Mouse (Mus musculus): Measurements from ENCODE around the gene Exoc3l2. TPM values are rescaled to one million over a fixed set of nuclear protein-coding genes. Genes with fewer than 3 reads are reported as not detected.

Gene Exoc3l2
- 0.94 and 1.3 TPM in 2 replicates for polyA plus RNA-seq (2015; fragmentation: Nextera tagmentation; extraction: Ambion mirVana)

GRCm38 (mm10) chr7:19462884-19463381 lies at the start of gene Exoc3l2:
Gene Exoc3l2, plus strand, starts transcription at chr7:19463331.
- Histone ChIP-seq H3K27ac (no peak within 1 kb of the TSS), H3K9me3 (no peaks in the 10 kb centered on the region), H3K4me3 (replicated peaks) (0 out of 2 replicates have a peak within 1 kb of the TSS, but pooled peaks have one; percentile 1), H3K9ac (no peak within 1 kb of the TSS), H3K27me3 (replicated peaks) (peaks cover 16% of the 10 kb centered on the region), H3K36me3 (no peaks in the 10 kb centered on the region), H3K4me2 (peak within 1 kb of the TSS; percentile 3; the same call in 1 of the 2 replicates), H3K4me1 (peaks cover 9% of the 10 kb centered on the region)
- 47% methylated on average over 6 of the region's 6 CpGs for WGBS
- ATAC-seq (ENCODE audit: insufficient read depth, low FRiP score, low read depth), result no peak

DNA sequence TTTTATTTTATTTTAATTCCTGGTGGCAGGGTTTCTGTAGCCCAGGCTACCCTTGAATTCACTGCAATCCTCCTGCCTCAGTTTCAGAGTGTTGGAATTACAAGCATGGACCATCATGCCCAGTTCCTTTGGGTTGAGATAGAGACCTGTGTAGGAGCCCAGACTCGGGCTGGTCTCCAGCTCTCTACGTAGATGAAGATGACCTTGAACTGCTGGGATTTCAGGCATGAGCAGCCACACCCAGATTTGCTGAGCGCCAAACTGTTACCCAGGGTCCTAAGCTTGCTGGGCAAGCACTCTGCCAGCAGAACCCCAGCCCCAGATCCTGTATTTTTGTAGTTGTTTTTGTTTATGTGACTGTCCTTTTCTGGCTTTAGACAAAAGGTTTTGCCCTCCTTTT lies 49.6 kb upstream of the Exoc3l2 start:
- Histone ChIP-seq H3K36me3 (no peaks in the 10 kb centered on the region), H3K27me3 (replicated peaks) (peaks cover 4% of the 10 kb centered on the region; the same call in 1 of the 2 replicates), H3K4me3 (replicated peaks) (no peak overlapping the region), H3K9me3 (no peaks in the 10 kb centered on the region), H3K4me1 (0 out of 2 replicates have a peak, but pooled peaks cover 2% of the 10 kb centered on the region), H3K4me2 (no peak overlapping the region), H3K9ac (no peak overlapping the region), H3K27ac (no peak overlapping the region)
- no peak for ATAC-seq (ENCODE audit: insufficient read depth, low FRiP score, low read depth)
- 85% methylated on average over 3 of the region's 3 CpGs for WGBS

DNA sequence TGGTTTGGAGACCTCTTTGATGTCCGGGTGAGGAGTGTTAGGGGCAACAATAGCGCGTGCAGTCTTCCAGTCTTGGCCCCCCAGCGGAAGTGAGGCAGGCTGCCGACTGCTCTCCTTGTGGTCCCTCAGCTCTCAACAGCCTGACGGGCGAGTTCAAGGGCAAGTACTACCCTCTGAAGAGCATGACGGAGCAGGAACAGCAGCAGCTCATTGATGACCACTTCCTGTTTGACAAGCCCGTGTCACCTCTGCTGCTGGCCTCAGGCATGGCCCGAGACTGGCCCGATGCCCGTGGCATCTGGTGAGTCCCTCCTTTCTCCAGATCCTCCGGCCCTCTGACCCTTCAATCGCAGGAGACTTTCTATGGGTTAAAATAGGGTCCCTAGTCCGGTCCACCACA lies 46.5 kb upstream of the Exoc3l2 start:
- Histone ChIP-seq H3K4me2 (no peak overlapping the region), H3K36me3 (no peaks in the 10 kb centered on the region), H3K27me3 (replicated peaks) (peaks cover 23% of the 10 kb centered on the region), H3K4me3 (replicated peaks) (no peak overlapping the region), H3K9ac (no peak overlapping the region), H3K27ac (no peak overlapping the region), H3K4me1 (no peaks in the 10 kb centered on the region), H3K9me3 (no peaks in the 10 kb centered on the region)
- ATAC-seq (ENCODE audit: insufficient read depth, low FRiP score, low read depth), result no peak
- 70% methylated on average over 15 of the region's 15 CpGs for WGBS

DNA sequence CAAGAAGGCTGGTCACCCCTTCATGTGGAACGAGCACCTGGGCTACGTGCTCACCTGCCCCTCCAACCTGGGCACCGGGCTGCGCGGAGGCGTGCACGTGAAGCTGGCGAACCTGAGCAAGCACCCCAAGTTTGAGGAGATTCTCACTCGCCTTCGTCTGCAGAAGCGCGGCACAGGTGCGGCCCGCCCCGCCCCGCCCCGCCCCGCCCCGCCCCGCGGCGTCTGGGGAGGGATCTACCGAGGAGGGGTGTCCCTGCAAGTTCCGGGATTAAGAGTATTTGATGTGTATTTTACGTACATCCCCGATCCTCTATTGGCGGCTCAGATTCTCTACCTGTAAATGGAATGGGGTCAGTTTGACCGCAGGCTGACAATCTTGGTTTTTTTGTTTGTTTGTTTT lies 43.0 kb upstream of the Exoc3l2 start:
- Histone ChIP-seq H3K36me3 (no peaks in the 10 kb centered on the region), H3K4me3 (replicated peaks) (no peak overlapping the region; the same call in 1 of the 2 replicates), H3K27me3 (replicated peaks) (peaks cover 29% of the 10 kb centered on the region), H3K9ac (no peak overlapping the region), H3K27ac (no peak overlapping the region), H3K9me3 (no peaks in the 10 kb centered on the region), H3K4me2 (peak overlapping the region; percentile 43), H3K4me1 (no peaks in the 10 kb centered on the region)
- WGBS, result 5% methylated on average over 28 of the region's 28 CpGs
- no peak for ATAC-seq (ENCODE audit: insufficient read depth, low FRiP score, low read depth)

DNA sequence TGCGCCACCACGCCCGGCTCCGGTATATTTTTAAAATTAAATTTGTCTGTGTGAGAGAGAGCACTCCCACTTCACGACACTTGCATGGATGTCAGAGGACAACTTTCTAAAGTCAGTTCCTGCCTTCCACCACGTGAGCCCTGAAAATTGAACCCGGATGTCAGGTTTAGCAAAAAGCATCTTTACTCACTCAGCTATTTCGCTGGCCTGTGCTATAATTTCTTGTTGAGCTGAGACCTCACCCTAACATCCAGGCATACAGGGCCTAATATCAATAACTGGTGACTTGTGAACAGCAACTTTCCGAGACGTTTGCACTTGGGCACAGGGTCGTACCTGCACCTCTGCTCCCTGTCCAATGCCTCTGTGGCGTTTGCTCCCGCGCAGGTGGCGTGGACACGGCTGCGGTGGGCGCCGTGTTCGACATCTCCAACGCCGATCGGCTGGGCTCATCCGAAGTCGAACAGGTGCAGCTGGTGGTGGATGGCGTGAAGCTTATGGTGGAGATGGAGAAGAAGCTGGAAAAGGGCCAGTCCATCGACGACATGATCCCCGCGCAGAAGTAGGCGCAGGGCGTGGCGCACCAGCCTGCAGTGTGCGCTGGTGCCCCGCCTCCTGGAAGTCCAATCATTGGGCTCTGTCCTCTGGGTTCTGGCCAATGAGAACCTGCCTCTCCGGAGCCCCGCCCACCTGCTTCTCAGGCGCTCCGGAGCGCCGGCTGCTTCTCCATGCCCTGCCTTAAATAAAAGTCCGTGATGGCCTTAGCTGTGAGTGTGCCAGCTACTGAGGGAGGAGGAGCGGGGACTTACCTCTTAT lies 42.1 kb upstream of the Exoc3l2 start:
- Histone ChIP-seq H3K27me3 (replicated peaks) (peaks cover 29% of the 10 kb centered on the region), H3K9ac (no peak overlapping the region)
- 11% methylated on average over 43 of the region's 43 CpGs for WGBS

DNA sequence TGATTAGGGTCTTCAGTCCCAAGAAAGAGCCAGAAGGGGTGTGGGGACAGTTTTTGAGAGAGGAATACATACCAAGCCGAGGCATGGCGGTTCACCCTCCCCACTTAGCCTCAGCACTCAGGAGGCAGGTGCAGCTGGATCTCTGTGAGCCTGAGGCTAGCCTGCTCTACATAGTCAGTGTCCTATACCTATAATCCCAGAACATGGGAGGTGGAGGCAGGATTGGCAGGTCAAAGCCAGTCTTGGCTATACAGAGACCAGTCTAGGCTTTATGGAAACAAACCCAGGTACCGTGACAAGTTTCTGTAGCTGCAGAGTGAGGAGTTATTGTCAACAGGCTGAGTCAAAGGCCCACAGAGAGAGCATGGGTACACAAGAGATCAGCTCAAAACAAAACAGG lies 40.0 kb upstream of the Exoc3l2 start:
- H3K27ac ChIP-seq, result no peak overlapping the region

More for the DNA sequence above, 42.1 kb upstream of the Exoc3l2 start:
- Histone ChIP-seq H3K9me3 (no peaks in the 10 kb centered on the region), H3K4me1 (no peaks in the 10 kb centered on the region), H3K4me2 (peak overlapping the region; percentile 58), H3K36me3 (peaks cover 9% of the 10 kb centered on the region; the same call in 1 of the 2 replicates), H3K4me3 (replicated peaks) (peak overlapping the region; percentile 31), H3K27ac (no peak overlapping the region)
- peak; percentile 92 for ATAC-seq (ENCODE audit: insufficient read depth, low FRiP score, low read depth)

GRCm38 (mm10) chr7:19424051-19424450 lies 39.1 kb upstream of the Exoc3l2 start:
- no peaks in the 10 kb centered on the region for H3K4me1 ChIP-seq
- ATAC-seq (ENCODE audit: insufficient read depth, low FRiP score, low read depth), result no peak
- no peaks in the 10 kb centered on the region for H3K9me3 ChIP-seq

More for the DNA sequence above, 40.0 kb upstream of the Exoc3l2 start:
- H3K36me3 ChIP-seq, result peaks cover 27% of the 10 kb centered on the region
- no peak overlapping the region for H3K4me2 ChIP-seq
- no peak overlapping the region for H3K4me3 ChIP-seq (replicated peaks)
- no peak overlapping the region for H3K9ac ChIP-seq
- no peaks in the 10 kb centered on the region for H3K4me1 ChIP-seq
- H3K27me3 ChIP-seq (replicated peaks), result peaks cover 26% of the 10 kb centered on the region
- no peak for ATAC-seq (ENCODE audit: insufficient read depth, low FRiP score, low read depth)
- 89% methylated on average over 3 of the region's 3 CpGs for WGBS
- H3K9me3 ChIP-seq, result no peaks in the 10 kb centered on the region

DNA sequence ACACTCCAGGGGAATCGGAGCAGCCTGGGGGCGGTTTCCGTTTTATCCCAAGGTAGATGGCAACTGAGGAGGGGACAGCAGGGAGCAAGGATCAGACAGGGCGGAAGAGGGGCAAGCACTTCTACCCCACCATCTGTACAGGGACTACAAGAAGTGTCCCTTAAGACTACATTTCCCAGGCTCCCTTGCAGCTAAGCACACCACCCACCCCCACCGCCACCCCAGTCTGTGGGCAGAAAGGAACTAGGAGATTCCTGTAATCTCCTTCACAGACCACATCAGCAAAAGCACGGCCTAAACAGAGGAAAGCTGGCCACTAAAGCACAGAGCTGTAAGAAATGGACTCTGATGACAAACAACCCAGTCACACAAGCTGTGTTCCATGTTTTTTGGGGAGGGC lies 36.8 kb upstream of the Exoc3l2 start:
- no peak overlapping the region for H3K9ac ChIP-seq
- no peak overlapping the region for H3K4me3 ChIP-seq (replicated peaks)
- H3K4me2 ChIP-seq, result no peak overlapping the region
- peaks cover 48% of the 10 kb centered on the region for H3K36me3 ChIP-seq
- WGBS, result 73% methylated on average over 6 of the region's 6 CpGs
- H3K27me3 ChIP-seq (replicated peaks), result 0 out of 2 replicates have a peak, but pooled peaks cover 6% of the 10 kb centered on the region
- no peak for ATAC-seq (ENCODE audit: insufficient read depth, low FRiP score, low read depth)
- H3K27ac ChIP-seq, result no peak overlapping the region
- H3K9me3 ChIP-seq, result no peaks in the 10 kb centered on the region
- no peaks in the 10 kb centered on the region for H3K4me1 ChIP-seq

More at GRCm38 (mm10) chr7:19424051-19424450, 39.1 kb upstream of the Exoc3l2 start:
- Histone ChIP-seq H3K4me3 (replicated peaks) (no peak overlapping the region), H3K9ac (no peak overlapping the region), H3K27ac (no peak overlapping the region), H3K4me2 (no peak overlapping the region), H3K27me3 (replicated peaks) (peaks cover 20% of the 10 kb centered on the region), H3K36me3 (peaks cover 31% of the 10 kb centered on the region)
- 60% methylated on average over 4 of the region's 4 CpGs for WGBS

DNA sequence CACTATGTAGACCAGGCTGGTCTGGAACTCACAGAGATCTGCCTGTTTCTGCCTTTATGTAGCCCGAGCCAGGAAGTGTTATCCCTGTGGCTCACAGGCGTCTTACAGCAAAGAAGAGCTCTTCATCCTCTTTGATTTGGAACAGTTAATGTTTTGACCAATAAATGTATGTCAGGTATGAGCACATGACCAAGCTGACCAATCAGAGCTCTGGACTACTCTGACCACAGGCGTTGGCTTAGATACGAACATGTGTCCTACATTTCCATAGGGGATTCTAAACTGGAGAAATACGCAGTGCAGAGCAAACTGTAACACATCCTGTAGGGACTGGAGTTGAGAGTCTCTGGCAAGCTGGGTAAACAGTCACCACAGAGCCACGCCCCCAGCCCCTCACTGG lies 36.2 kb upstream of the Exoc3l2 start:
- no peak overlapping the region for H3K27ac ChIP-seq
- no peaks in the 10 kb centered on the region for H3K4me1 ChIP-seq
- H3K4me3 ChIP-seq (replicated peaks), result no peak overlapping the region
- H3K27me3 ChIP-seq (replicated peaks), result 0 out of 2 replicates have a peak, but pooled peaks cover 5% of the 10 kb centered on the region
- no peak for ATAC-seq (ENCODE audit: insufficient read depth, low FRiP score, low read depth)
- H3K36me3 ChIP-seq, result peaks cover 54% of the 10 kb centered on the region
- no peak overlapping the region for H3K9ac ChIP-seq
- no peaks in the 10 kb centered on the region for H3K9me3 ChIP-seq
- WGBS, result 91% methylated on average over 6 of the region's 6 CpGs
- no peak overlapping the region for H3K4me2 ChIP-seq

DNA sequence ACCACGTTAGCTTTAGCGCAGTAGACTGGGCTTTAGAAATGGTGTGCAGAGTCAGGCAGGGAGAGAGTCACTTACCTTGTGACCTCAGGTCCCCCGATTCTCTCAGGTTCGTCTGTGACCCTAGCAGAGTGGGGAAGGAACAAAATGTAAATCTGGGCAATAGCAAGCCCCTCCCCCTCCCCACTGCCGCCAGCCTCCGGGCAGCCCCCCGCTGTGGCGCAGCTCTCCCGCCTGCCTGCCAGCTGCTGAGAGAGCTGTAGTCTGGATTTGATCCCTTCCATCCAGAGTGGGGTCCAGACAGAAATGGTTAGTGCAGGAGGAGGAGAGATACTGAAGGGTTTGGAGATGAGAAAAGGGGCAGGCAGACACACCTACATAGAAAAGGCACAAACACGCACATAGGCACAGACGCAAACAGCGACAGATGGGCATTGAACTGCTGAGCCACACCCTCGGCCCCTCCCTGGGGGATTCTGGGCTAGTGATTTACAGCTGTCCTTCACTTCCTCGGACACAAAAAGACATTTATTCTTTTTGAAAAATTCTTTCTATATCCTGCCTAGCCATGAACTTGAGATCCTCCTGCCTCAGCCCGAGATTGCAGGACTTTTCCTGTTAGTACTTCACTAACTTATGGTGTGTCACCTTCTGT lies 35.0 kb upstream of the Exoc3l2 start:
- Histone ChIP-seq H3K36me3 (peaks cover 66% of the 10 kb centered on the region), H3K9ac (no peak overlapping the region), H3K4me3 (replicated peaks) (no peak overlapping the region), H3K27ac (no peak overlapping the region), H3K27me3 (replicated peaks) (no peaks in the 10 kb centered on the region), H3K4me2 (no peak overlapping the region), H3K9me3 (no peaks in the 10 kb centered on the region), H3K4me1 (no peaks in the 10 kb centered on the region)
- 80% methylated on average over 15 of the region's 15 CpGs for WGBS
- ATAC-seq (ENCODE audit: insufficient read depth, low FRiP score, low read depth), result no peak

GRCm38 (mm10) chr7:19429726-19430125 lies 33.4 kb upstream of the Exoc3l2 start:
- ATAC-seq (ENCODE audit: insufficient read depth, low FRiP score, low read depth), result no peak
- no peaks in the 10 kb centered on the region for H3K9me3 ChIP-seq
- WGBS, result 75% methylated on average over 8 of the region's 8 CpGs

DNA sequence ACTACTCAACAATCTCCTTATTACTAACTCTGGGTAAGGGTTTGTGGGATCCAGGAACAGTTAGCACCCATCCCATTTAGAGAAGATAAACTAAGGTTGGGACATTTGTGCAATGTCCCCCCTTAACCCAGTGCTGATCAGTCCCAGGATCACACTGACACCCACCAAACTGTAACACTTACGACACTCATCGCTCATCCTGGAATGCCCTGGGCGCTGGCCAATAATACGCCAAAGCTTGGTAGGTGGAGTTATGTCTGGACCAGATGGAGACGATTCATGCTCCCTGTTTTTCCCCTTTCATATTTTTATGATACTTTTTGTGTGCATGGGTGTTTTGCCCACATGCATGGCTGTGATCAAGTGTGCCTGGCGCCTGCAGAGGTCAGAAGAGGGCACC lies 32.7 kb upstream of the Exoc3l2 start:
- Histone ChIP-seq H3K9ac (no peak overlapping the region), H3K4me2 (no peak overlapping the region), H3K27me3 (replicated peaks) (no peaks in the 10 kb centered on the region), H3K27ac (no peak overlapping the region), H3K4me1 (no peaks in the 10 kb centered on the region), H3K4me3 (replicated peaks) (no peak overlapping the region), H3K36me3 (peaks cover 85% of the 10 kb centered on the region), H3K9me3 (no peaks in the 10 kb centered on the region)
- no peak for ATAC-seq (ENCODE audit: insufficient read depth, low FRiP score, low read depth)
- 83% methylated on average over 6 of the region's 6 CpGs for WGBS

More at GRCm38 (mm10) chr7:19429726-19430125, 33.4 kb upstream of the Exoc3l2 start:
- no peak overlapping the region for H3K9ac ChIP-seq
- H3K27me3 ChIP-seq (replicated peaks), result no peaks in the 10 kb centered on the region
- no peak overlapping the region for H3K27ac ChIP-seq
- H3K4me1 ChIP-seq, result no peaks in the 10 kb centered on the region
- no peak overlapping the region for H3K4me2 ChIP-seq
- H3K4me3 ChIP-seq (replicated peaks), result no peak overlapping the region
- peaks cover 81% of the 10 kb centered on the region for H3K36me3 ChIP-seq

Measured in stomach, embryonic 15.5 days (tissue).